Mouse (Mus musculus) hindbrain, postnatal 0 days (tissue): ENCODE measurements around the gene Cdc14a. TPM values are rescaled to one million over a fixed set of nuclear protein-coding genes. Genes with fewer than 3 reads are reported as not detected.

ENCODE experiments used
- ATAC-seq: fragments of 200-750 bp; cut with Nextera tagmentation; 2 replicates; pipeline ENCODE4 v1.8.0; 2017; ENCODE audit warnings: mild to moderate bottlenecking, moderate TSS enrichment, moderate library complexity
- DNase-seq: peaks from one replicate; pipeline ENCODE4 v3.0.0-alpha.2; 2015; ENCODE audit warnings: low spot score
- H3K27ac ChIP-seq: fragments of 300-500 bp; sonication (generic); 2 replicates; pipeline ENCODE4 v1.5.1; 2014; ENCODE audit warnings: mild to moderate bottlenecking
- H3K27me3 ChIP-seq: fragments of 300-500 bp; sonication (generic); 2 replicates; pipeline ENCODE4 v1.6.1; 2014; ENCODE audit warnings: low read length, mixed read lengths; ENCODE audit not compliant: insufficient read depth
- H3K36me3 ChIP-seq: fragments of 300-500 bp; sonication (generic); 2 replicates; pipeline ENCODE4 v1.6.1; 2014; ENCODE audit warnings: low read length, mixed read lengths; ENCODE audit not compliant: insufficient read depth
- H3K4me1 ChIP-seq: fragments of 300-500 bp; sonication (generic); 2 replicates; pipeline ENCODE4 v1.6.1; 2014; ENCODE audit warnings: antibody characterized with exemption, low read length, mixed read lengths; ENCODE audit not compliant: insufficient read depth
- H3K4me2 ChIP-seq: fragments of 300-500 bp; sonication (generic); 2 replicates; pipeline ENCODE4 v1.6.1; 2014; ENCODE audit warnings: low read depth, mild to moderate bottlenecking, low read length, moderate library complexity, mixed read lengths
- H3K4me3 ChIP-seq: fragments of 300-500 bp; sonication (generic); 2 replicates; pipeline ENCODE4 v1.5.1; 2014; ENCODE audit warnings: low read length
- H3K9ac ChIP-seq: fragments of 300-500 bp; sonication (generic); replicated peaks from 2 replicates; pipeline ENCODE4 v1.6.1; 2014; ENCODE audit warnings: mild to moderate bottlenecking, low read length, moderate library complexity, mixed read lengths
- H3K9me3 ChIP-seq: fragments of 300-500 bp; sonication (generic); 2 replicates; pipeline ENCODE4 v1.6.1; 2016; ENCODE audit warnings: low read length, mixed read lengths
- CTCF ChIP-seq: IDR thresholded peaks from 2 replicates; pipeline ENCODE4 v1.5.1; 2016; ENCODE audit warnings: antibody characterized with exemption, control low read depth, low read depth
- WGBS: fragments of 180-500 bp; shearing (Covaris S2); extraction: QIAGEN DNeasy Blood & Tissue Kit; methylation state at CpG from one replicate; pipeline ENCODE4 v1.1.7; 2014; 5-methylcytosine and 5-hydroxymethylcytosine counted together
- polyA plus RNA-seq: library from polyadenylated mRNA; unstranded; fragments of >200 nt; fragmentation: Nextera tagmentation; extraction: Ambion mirVana; gene quantifications from 2 replicates; pipeline ENCODE4 v1.2.1, GENCODE M21; 2015
- total RNA-seq: library from RNA; depleted of rRNA; stranded (reverse); fragments of >200 nt; gene quantifications from 2 replicates; pipeline ENCODE4 v1.2.3, GENCODE M21; 2014

Cdc14a gene
- total and polyA plus RNA-seq, 2 experiments from 2014 or later: 4.3 to 7.2 TPM

DNA sequence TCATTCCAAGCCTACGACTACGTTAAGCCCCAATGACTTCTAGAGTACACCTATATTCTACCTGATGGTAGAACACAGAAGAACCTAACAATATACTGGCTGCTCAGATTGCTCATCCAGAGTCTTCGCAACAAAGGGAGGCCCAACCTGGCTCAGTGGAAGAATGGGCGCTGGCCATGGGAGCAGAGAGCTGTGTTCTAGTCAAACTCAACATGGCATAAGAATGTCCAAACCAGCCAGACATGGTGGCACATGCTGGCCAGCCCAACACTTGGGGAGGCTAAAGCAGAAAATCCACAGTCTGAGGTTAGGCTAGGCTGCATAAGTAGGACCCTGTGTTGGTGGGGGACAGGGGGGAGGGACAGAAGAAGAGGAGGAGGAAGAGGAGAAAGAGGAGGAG, 139.1 kb downstream of the Cdc14a start:
- H3K4me2 ChIP-seq: no peak overlapping the region
- WGBS: 90% methylated on average over 4 of the region's 4 CpGs
- no peaks in the 10 kb centered on the region for H3K27me3 ChIP-seq
- H3K4me3 ChIP-seq: no peak overlapping the region
- no peaks in the 10 kb centered on the region for H3K9me3 ChIP-seq
- no peak overlapping the region for H3K27ac ChIP-seq
- no peak overlapping the region for H3K9ac ChIP-seq
- no peak for TF ChIP-seq CTCF
- H3K36me3 ChIP-seq: no peaks in the 10 kb centered on the region
- no peaks in the 10 kb centered on the region for H3K4me1 ChIP-seq
- ATAC-seq: no peak
- no peak for DNase-seq

DNA sequence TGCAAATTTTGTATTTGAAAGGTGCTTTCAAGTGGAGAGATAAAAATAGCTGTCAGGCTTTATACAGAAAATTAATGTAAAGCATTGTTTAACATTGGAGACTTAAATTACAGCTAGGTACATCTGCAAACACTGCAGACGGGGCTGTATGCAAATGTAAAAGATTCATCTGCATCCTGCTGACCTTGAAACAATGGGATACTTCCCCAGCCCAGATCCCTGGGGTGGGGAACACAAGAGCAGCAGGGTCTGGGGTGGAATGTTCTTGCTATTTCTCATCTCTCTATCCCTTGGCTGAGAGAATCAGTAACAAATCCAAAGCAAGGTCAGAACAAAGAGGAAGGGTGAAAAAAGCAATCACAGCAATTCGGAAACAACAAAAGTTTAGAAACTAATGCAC, 139.8 kb downstream of the Cdc14a start:
- DNase-seq: no peak
- Histone ChIP-seq H3K27me3 (no peaks in the 10 kb centered on the region), H3K27ac (no peak overlapping the region), H3K4me2 (no peak overlapping the region), H3K4me3 (no peak overlapping the region), H3K9ac (no peak overlapping the region), H3K9me3 (no peaks in the 10 kb centered on the region), H3K36me3 (no peaks in the 10 kb centered on the region), H3K4me1 (no peaks in the 10 kb centered on the region)
- TF ChIP-seq CTCF: no peak
- WGBS: 27% methylated on average over 2 of the region's 2 CpGs
- no peak for ATAC-seq

DNA sequence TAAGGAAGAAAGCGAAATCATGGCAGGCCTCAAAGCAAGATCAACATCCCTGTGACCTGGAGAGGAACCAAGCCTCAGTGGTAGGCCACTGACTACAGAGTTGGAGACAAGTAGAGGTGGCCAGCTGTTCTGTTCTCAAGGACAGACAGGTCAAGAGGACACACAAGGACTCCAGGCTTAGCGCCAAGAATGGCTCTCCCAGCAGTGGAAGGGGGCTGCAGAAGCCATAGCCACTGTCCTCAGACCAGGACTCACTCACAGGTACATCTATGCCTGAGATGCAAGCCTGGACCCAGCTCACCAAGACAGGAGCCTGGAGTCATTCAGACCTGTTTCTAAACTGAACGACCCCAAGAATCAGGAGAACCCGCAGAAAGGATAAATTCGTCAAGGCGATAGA, 142.2 kb downstream of the Cdc14a start:
- Histone ChIP-seq H3K9ac (no peak overlapping the region), H3K27ac (no peak overlapping the region), H3K4me2 (no peak overlapping the region), H3K9me3 (no peaks in the 10 kb centered on the region), H3K36me3 (no peaks in the 10 kb centered on the region), H3K4me1 (no peaks in the 10 kb centered on the region), H3K4me3 (no peak overlapping the region), H3K27me3 (no peaks in the 10 kb centered on the region)
- whole genome bisulfite sequencing: 96% methylated on average over 6 of the region's 6 CpGs
- no peak for TF ChIP-seq CTCF
- DNase-seq (no peak), ATAC-seq (no peak)

DNA sequence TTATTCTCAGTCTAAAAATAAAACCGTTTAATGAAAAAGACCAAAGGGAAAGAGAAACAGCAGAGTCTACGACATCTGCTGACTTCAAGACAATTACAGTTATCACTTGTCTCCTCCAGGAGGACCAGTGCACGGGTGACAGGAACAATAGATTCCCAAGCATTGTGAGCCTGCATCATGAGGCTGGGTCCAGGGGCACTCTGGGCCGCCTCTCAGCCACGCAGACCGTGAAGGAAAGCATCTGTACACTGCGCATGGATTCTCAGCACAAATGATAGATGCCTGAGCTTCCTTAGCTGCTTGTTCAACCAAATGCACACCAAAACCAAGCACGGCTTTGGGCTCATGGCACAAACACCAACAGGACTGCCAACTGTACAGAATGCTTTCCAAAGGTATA, 146.7 kb downstream of the Cdc14a start:
- DNase-seq: no peak
- no peaks in the 10 kb centered on the region for H3K9me3 ChIP-seq
- H3K4me2 ChIP-seq: no peak overlapping the region
- no peak for TF ChIP-seq CTCF
- H3K4me3 ChIP-seq: no peak overlapping the region
- H3K36me3 ChIP-seq: no peaks in the 10 kb centered on the region
- H3K4me1 ChIP-seq: no peaks in the 10 kb centered on the region
- no peaks in the 10 kb centered on the region for H3K27me3 ChIP-seq
- no peak for ATAC-seq
- 65% methylated on average over 8 of the region's 8 CpGs for WGBS
- H3K27ac ChIP-seq: no peak overlapping the region
- no peak overlapping the region for H3K9ac ChIP-seq

DNA sequence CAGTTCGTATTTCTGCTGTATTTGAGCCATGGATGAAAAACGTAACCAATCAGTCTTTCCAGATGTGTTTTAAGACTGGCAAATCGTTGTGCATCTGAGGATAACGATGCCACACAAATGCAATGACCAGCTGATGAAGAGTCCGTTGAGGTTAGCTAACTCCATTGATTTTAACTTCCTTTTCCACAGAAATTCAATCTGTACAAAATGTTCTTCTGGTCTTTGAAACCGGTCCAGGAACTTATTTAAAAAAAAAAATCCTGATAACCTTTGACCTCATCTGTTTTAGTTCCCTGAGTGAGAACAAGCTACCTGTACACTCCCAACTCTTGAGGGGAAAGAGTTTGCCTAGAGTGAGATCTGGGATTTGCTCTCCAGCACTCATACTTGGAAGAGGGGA, 152.2 kb downstream of the Cdc14a start:
- WGBS: 92% methylated on average over 6 of the region's 6 CpGs

DNA sequence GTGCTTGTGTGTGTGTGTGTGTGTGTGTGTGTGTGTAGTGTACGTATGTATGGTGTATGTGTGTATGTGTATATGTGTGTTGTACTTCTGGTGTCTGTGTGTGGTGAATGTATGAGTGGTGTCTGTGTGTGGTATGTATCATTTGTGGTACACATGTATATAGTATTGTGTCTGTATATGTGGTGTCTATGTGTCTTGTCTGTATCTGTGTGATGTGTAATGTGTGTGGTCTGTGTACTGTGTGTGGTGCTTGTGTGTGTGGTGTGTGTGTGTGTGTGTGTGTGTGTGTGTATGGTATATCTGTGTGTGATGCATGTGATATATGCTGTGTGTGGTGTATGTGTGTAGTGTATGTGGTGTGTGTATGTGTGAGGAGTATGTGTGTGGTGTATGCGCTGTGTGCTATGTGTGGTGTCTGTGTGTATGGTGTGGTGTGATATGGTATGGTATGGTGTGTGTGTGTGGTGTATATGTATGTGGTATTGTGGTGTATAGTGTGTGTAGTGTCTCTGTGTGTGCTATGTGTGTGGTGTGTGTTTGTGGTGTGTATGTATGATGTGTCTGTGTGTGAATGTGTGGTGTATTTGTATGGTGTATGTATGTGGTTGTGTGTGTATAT, 156.7 kb downstream of the Cdc14a start:
- H3K36me3 ChIP-seq: no peaks in the 10 kb centered on the region
- H3K27me3 ChIP-seq: no peaks in the 10 kb centered on the region
- H3K4me1 ChIP-seq: no peaks in the 10 kb centered on the region
- ATAC-seq (peak; percentile 27; the same call in 1 of the 2 replicates), DNase-seq (no peak)
- 90% methylated on average over 2 of the region's 2 CpGs for WGBS
- TF ChIP-seq CTCF: no peak
- no peak overlapping the region for H3K9ac ChIP-seq
- no peak overlapping the region for H3K4me2 ChIP-seq
- H3K4me3 ChIP-seq: no peak overlapping the region
- H3K27ac ChIP-seq: no peak overlapping the region
- H3K9me3 ChIP-seq: no peaks in the 10 kb centered on the region

More for the DNA sequence above, 152.2 kb downstream of the Cdc14a start:
- no peak for TF ChIP-seq CTCF
- no peak overlapping the region for H3K4me2 ChIP-seq
- no peaks in the 10 kb centered on the region for H3K4me1 ChIP-seq
- no peak overlapping the region for H3K4me3 ChIP-seq
- no peak overlapping the region for H3K27ac ChIP-seq
- ATAC-seq (no peak), DNase-seq (no peak)
- no peak overlapping the region for H3K9ac ChIP-seq
- no peaks in the 10 kb centered on the region for H3K27me3 ChIP-seq
- H3K36me3 ChIP-seq: no peaks in the 10 kb centered on the region
- no peaks in the 10 kb centered on the region for H3K9me3 ChIP-seq

DNA sequence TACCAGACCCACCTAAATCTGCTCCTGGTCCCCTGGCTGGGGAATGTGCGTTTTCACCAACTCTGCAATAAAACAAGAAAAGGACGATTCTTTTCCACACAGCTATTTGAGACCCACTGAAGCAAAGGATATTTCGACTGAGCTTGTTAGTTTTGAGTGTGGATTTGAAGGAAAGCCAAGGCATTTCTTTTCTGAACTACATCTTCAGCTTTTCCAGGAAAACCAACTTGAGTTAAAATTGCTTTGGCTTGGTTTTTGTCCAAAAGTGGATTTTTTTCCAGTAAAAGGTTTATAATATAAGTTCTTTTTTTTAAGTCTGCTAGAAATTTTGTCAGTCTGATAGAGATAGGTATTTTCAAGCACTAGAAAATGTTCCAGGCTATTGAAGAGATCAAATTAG, 157.5 kb downstream of the Cdc14a start:
- Histone ChIP-seq H3K27ac (no peak overlapping the region), H3K4me2 (no peak overlapping the region), H3K9me3 (no peaks in the 10 kb centered on the region), H3K4me1 (no peaks in the 10 kb centered on the region), H3K9ac (no peak overlapping the region), H3K36me3 (no peaks in the 10 kb centered on the region), H3K4me3 (no peak overlapping the region), H3K27me3 (no peaks in the 10 kb centered on the region)
- DNase-seq: no peak
- ATAC-seq: no peak
- WGBS: 68% methylated on average over 3 of the region's 3 CpGs
- no peak for TF ChIP-seq CTCF
